Mouse (Mus musculus) liver, postnatal 0 days (tissue): ENCODE results near the gene Emc9. TPM values are rescaled to one million over a fixed set of nuclear protein-coding genes. Genes with fewer than 3 reads are reported as not detected.

Experiments used
- ATAC-seq: fragments of 200-750 bp; cut with Nextera tagmentation; 2 replicates; pipeline ENCODE4 v1.8.0; 2017; ENCODE audit warnings: mild to moderate bottlenecking, moderate library complexity
- DNase-seq: peaks from one replicate; pipeline ENCODE4 v3.0.0-alpha.2; 2016
- H3K27ac ChIP-seq: fragments of 300-500 bp; sonication (generic); 2 replicates; pipeline ENCODE4 v1.5.1; 2014; ENCODE audit warnings: antibody characterized with exemption, moderate library complexity, mild to moderate bottlenecking, low read depth
- H3K27me3 ChIP-seq: fragments of 300-500 bp; sonication (generic); 2 replicates; pipeline ENCODE4 v1.6.1; 2014; ENCODE audit warnings: low read length, control low read depth, mixed read lengths; ENCODE audit not compliant: insufficient read depth
- H3K36me3 ChIP-seq: fragments of 300-500 bp; sonication (generic); replicated peaks from 2 replicates; pipeline ENCODE4 v1.6.1; 2014; ENCODE audit warnings: mild to moderate bottlenecking, control low read depth, low read length, moderate library complexity, mixed read lengths; ENCODE audit not compliant: insufficient read depth
- H3K4me1 ChIP-seq: fragments of 300-500 bp; sonication (generic); 2 replicates; pipeline ENCODE4 v1.6.1; 2014; ENCODE audit warnings: antibody characterized with exemption, mild to moderate bottlenecking, control low read depth; ENCODE audit not compliant: insufficient read depth
- H3K4me2 ChIP-seq: fragments of 300-500 bp; sonication (generic); 2 replicates; pipeline ENCODE4 v1.6.1; 2014; ENCODE audit warnings: low read depth, mild to moderate bottlenecking, low read length, moderate library complexity, mixed read lengths
- H3K4me3 ChIP-seq: fragments of 300-500 bp; sonication (generic); 2 replicates; pipeline ENCODE4 v1.5.1; 2014; ENCODE audit warnings: low read depth, low read length
- H3K9ac ChIP-seq: fragments of 300-500 bp; sonication (generic); replicated peaks from 2 replicates; pipeline ENCODE4 v1.6.1; 2014; ENCODE audit warnings: mild to moderate bottlenecking, moderate library complexity
- H3K9me3 ChIP-seq: fragments of 300-500 bp; sonication (generic); 2 replicates; pipeline ENCODE4 v1.6.1; 2016; ENCODE audit warnings: mild to moderate bottlenecking, control low read depth, low read length, mixed read lengths
- CTCF ChIP-seq: sonication (generic); IDR thresholded peaks from 2 replicates; pipeline ENCODE4 v1.5.1; 2016; ENCODE audit warnings: antibody characterized with exemption, low read depth
- EP300 ChIP-seq: IDR thresholded peaks from 2 replicates; pipeline ENCODE4 v1.6.1; 2016; ENCODE audit warnings: antibody characterized with exemption, low read depth, mild to moderate bottlenecking
- WGBS: fragments of 180-500 bp; shearing (Covaris S2); extraction: QIAGEN DNeasy Blood & Tissue Kit; methylation state at CpG from one replicate; pipeline ENCODE4 v1.1.7; 2014; ENCODE audit not compliant: insufficient replicate concordance; 5-methylcytosine and 5-hydroxymethylcytosine counted together
- polyA plus RNA-seq: library from polyadenylated mRNA; unstranded; fragments of >200 nt; fragmentation: Nextera tagmentation; extraction: Ambion mirVana; gene quantifications from 2 replicates; pipeline ENCODE4 v1.2.1, GENCODE M21; 2015

The Emc9 gene
- polyA plus RNA-seq, 1 experiment from 2014 or later: 17.3 TPM

- Histone ChIP-seq H3K36me3 (peaks cover 34% of the 10 kb centered on the region), H3K4me1 (peaks cover 23% of the 10 kb centered on the region), H3K9ac (peak within 1 kb of the TSS; percentile 94), H3K4me2 (peak within 1 kb of the TSS; percentile 92), H3K4me3 (peak within 1 kb of the TSS; percentile 97), H3K27me3 (no peaks in the 10 kb centered on the region), H3K27ac (peak within 1 kb of the TSS; percentile 97), H3K9me3 (no peaks in the 10 kb centered on the region)
- peak; percentile 96 for DNase-seq
- WGBS: 0% methylated on average over 33 of the region's 33 CpGs
- peak; percentile 89 for ATAC-seq
- no peak for TF ChIP-seq CTCF
- peak; percentile 71; the same call in 1 of the 2 replicates for TF ChIP-seq EP300
These were observed 6.3 kb upstream of the Emc9 start, which contains the start of gene Rnf31 for GRCm38 (mm10) chr14:55591331-55591891. TSS of gene Rnf31 (plus strand) at chr14:55591708.

GRCm38 (mm10) chr14:55590748-55591330 is 5.7 kb upstream of the Emc9 start, which contains the start of gene Psme2:
TSS of gene Psme2 (minus strand) at chr14:55591113.
- H3K9me3 ChIP-seq: no peaks in the 10 kb centered on the region
- peaks cover 28% of the 10 kb centered on the region for H3K36me3 ChIP-seq
- H3K4me2 ChIP-seq: peak within 1 kb of the TSS; percentile 92
- no peaks in the 10 kb centered on the region for H3K27me3 ChIP-seq
- H3K4me3 ChIP-seq: peak within 1 kb of the TSS; percentile 97
- peak; percentile 93 for DNase-seq
- 3% methylated on average over 22 of the region's 22 CpGs for WGBS
- H3K9ac ChIP-seq: peak within 1 kb of the TSS; percentile 94
- ATAC-seq: peak; percentile 87
- no peak for TF ChIP-seq EP300
- no peak for TF ChIP-seq CTCF
- peak within 1 kb of the TSS; percentile 97 for H3K27ac ChIP-seq
- H3K4me1 ChIP-seq: peaks cover 29% of the 10 kb centered on the region

GRCm38 (mm10) chr14:55589771-55590448 is 4.8 kb upstream of the Emc9 start:
- DNase-seq: no peak
- ATAC-seq: no peak
- Histone ChIP-seq H3K27ac (peak overlapping the region; percentile 97), H3K9me3 (no peaks in the 10 kb centered on the region), H3K4me1 (peaks cover 35% of the 10 kb centered on the region), H3K4me3 (peak overlapping the region; percentile 97), H3K36me3 (peaks cover 19% of the 10 kb centered on the region), H3K9ac (peak overlapping the region; percentile 94), H3K4me2 (peak overlapping the region; percentile 92), H3K27me3 (no peaks in the 10 kb centered on the region)
- 66% methylated on average over 11 of the region's 11 CpGs for WGBS
- TF ChIP-seq CTCF (no peak), EP300 (no peak)

GRCm38 (mm10) chr14:55589271-55589670 is 4.2 kb upstream of the Emc9 start:
- Histone ChIP-seq H3K27me3 (no peaks in the 10 kb centered on the region), H3K9me3 (no peaks in the 10 kb centered on the region), H3K9ac (no peak overlapping the region), H3K4me3 (0 out of 2 replicates have a peak overlapping the region, but pooled peaks have one; percentile 97), H3K36me3 (peaks cover 12% of the 10 kb centered on the region), H3K27ac (no peak overlapping the region), H3K4me1 (peaks cover 40% of the 10 kb centered on the region), H3K4me2 (0 out of 2 replicates have a peak overlapping the region, but pooled peaks have one; percentile 92)
- no peak for DNase-seq
- WGBS: 89% methylated on average over 5 of the region's 5 CpGs
- ATAC-seq: no peak
- TF ChIP-seq CTCF (no peak), EP300 (no peak)

GRCm38 (mm10) chr14:55586149-55586548 is 1.0 kb upstream of the Emc9 start:
- DNase-seq (no peak), ATAC-seq (no peak)
- Histone ChIP-seq H3K4me1 (peaks cover 35% of the 10 kb centered on the region), H3K4me3 (peak overlapping the region; percentile 81; the same call in 1 of the 2 replicates), H3K36me3 (peaks cover 22% of the 10 kb centered on the region), H3K9me3 (no peaks in the 10 kb centered on the region), H3K27me3 (no peaks in the 10 kb centered on the region), H3K27ac (peak overlapping the region; percentile 94), H3K4me2 (peak overlapping the region; percentile 97), H3K9ac (peak overlapping the region; percentile 85)
- peak; percentile 81 for TF ChIP-seq EP300
- peak; percentile 27 for TF ChIP-seq CTCF
- WGBS: 60% methylated on average over 2 of the region's 2 CpGs

GRCm38 (mm10) chr14:55585566-55585960 is 461 bp upstream of the Emc9 start:
- Histone ChIP-seq H3K27ac (peak overlapping the region; percentile 94), H3K4me3 (peak overlapping the region; percentile 81), H3K27me3 (no peaks in the 10 kb centered on the region), H3K4me2 (peak overlapping the region; percentile 97), H3K4me1 (peaks cover 35% of the 10 kb centered on the region), H3K9me3 (no peaks in the 10 kb centered on the region), H3K36me3 (peaks cover 28% of the 10 kb centered on the region), H3K9ac (peak overlapping the region; percentile 85)
- 29% methylated on average over 6 of the region's 6 CpGs for WGBS
- DNase-seq: peak; percentile 45
- TF ChIP-seq EP300 (no peak), CTCF (no peak)
- ATAC-seq: peak; percentile 62
